Mouse (Mus musculus): ENCODE results near the gene Gm26602.

GRCm38 (mm10) chr10:79906712-79907111 is 3.9 kb upstream of the Gm26602 start:
- TF ChIP-seq CTCF (IDR thresholded peaks at IDR 0.05) (no peak), EP300 (IDR thresholded peaks at IDR 0.05) (no peak)

Measured in lung, postnatal 0 days (tissue).